Mouse (Mus musculus) naive thymus-derived CD4-positive, alpha-beta T cell, adult 2 months (primary cell): ENCODE measurements around the gene Dnah9.
A peak's percentile ranks its signal among the peaks of the same experiment; 100 is the strongest.

ENCODE experiments used
- DNase-seq: peaks from one replicate; pipeline ENCODE4 v3.0.0-alpha.2; 2011; ENCODE audit warnings: low read depth

Gene Dnah9

DNA sequence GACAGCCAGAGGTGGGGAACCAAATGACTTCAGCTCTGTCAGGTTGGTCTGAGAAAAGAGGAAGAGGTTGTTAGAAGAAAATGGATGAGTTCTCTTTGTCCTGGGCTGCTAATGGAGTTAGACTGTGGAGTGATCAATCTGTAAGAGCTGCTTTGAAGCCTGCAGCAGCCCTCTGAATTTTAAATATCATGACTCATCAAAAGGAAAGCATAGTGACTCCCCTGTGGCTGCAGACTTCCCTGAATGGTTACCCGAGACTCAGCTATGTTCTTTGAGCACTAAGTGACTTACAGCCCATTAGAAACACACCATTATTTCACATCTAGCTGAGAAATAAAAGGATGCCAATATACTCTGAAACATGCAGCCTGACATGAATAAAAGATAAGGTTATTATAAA, 240.4 kb downstream of the Dnah9 start:
- no peak for DNase-seq

DNA sequence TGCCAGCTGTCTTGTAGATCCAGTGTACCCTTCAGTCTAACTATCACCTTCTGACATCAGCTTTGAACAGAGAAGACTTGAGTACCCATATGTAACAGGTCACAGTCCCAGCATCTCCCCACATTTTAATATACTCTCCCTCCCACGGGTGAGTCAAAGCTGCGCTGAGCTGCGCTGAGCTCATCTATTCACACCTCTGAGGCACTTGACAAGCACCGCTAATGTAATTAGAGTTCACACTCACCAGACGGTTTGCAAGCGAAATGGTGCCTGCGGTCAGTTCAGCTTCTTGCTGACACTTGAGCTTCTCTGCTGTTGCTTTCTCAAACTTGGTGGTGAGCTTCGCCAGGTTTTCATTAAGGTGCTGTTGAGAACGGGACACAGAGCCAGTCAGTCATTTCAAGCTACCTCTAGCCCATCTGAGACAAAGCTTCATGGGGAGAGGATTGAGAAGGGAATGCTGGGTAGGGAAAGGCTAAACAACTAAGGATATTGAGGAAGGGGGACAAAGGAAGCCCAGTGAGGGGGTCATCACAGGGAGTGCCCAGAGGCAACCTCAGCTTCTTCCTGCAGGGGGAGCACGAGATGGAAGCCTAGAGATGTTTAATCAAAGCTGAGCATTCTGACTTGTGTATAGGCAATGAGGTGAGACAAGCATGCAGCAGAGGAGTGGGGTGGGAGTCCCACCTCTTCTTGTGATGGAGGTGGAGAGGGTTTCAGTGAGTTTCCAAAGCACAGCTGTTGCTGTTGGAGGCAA, 249.7 kb downstream of the Dnah9 start:
- no peak for DNase-seq

DNA sequence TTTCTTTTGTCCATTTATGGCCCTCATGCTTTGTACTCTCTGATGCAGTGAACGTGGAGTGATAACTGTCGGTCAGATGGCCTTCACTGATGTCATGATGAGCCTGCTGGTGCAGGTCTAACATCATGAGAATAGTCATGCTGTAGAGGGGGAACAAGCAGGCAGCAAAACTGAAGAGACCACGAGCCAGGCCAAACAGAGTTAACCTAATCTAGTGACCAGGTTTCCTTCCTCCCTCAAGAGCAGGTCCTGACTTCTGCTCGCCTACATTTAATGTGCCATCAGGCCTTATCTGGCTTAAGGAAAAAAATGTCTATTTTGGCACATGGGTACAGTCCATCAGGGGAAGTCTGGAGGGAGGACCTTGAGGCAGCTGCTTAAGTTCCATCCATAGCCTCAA, 259.2 kb downstream of the Dnah9 start:
- DNase-seq: no peak

DNA sequence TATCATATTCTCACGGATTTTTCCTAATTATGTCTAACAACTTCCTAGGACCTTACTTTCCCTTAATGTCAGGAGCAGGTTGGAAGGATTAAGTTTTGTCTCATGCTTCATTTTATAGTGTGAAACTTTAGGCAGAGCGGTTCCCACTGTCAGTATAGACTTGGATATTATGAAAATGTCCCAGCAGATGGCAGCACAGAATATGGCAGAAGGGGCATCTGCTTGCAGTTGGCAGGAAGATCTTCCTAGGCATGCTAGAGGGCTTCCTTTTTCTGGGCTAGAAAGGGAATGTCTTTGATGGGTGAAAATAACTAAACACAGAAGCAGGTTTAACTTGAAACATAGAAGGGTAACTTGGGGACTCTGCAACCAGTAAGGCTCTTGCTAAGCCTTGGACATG, 262.9 kb downstream of the Dnah9 start:
- no peak for DNase-seq

DNA sequence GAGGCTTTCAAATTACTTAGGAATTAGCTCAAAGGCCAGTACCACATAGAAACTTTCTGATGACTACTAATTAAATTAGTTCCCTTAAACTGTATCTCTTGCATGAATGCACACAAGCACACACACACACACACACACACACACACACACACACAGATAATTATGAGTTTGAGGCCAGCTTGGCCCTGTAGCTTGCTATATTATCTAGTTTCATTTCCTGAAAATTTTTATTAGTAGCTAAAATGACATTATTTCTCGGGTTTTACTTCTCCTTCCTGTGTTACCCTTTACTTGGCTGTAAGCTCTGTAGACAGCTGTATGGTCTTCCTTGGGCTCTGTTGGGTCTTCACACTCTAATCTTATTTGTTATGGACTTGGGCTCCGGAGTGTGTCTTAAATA, 264.4 kb downstream of the Dnah9 start:
- no peak for DNase-seq

DNA sequence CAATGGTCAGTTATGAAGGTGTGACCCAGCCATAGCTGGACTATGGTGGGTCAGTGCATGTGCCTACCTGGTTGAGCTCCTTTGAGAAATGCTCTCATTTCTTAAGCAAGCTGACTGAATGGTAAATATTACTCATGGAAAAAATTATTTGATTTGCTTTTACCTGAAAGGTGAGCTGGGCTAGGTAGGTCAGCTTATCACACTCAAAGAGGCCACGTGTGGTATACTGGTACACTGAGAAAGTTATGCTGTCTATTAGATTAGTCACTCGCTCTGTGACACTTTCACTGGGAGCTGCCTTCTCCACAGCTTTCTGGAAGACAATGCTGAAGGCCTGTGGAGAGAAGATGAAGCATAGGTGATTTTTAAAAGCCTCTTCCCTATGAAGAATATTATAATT, 286.9 kb downstream of the Dnah9 start:
- DNase-seq: no peak

DNA sequence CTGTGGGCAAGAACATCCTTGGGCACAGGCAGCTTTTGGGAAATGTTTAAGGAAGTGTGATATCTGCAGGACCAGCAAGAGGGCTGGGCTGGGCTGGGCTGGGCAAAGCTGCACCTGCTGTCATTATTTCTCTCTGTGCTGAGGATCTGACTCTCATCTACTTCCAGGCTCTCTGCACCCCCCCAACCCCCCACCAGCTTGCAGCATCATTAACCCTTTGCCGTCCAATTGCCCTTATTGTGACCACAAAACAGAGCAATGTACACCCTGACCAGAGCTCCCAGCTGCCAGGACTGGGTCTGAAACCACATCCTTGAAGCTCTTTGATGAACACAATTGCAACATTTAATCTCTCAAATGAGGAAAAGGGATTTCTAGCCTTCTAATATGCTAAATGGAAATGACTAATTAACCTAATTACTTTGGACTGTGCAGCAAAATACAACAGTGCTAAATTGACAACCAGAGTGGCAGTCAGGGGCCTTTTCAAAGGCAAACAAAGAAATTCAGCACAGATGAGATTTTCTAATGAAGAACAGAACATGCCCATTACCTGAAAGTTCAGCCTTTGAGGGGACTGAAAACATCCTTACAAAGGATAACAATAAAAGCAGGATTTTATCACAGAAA, 291.1 kb downstream of the Dnah9 start:
- DNase-seq: no peak

DNA sequence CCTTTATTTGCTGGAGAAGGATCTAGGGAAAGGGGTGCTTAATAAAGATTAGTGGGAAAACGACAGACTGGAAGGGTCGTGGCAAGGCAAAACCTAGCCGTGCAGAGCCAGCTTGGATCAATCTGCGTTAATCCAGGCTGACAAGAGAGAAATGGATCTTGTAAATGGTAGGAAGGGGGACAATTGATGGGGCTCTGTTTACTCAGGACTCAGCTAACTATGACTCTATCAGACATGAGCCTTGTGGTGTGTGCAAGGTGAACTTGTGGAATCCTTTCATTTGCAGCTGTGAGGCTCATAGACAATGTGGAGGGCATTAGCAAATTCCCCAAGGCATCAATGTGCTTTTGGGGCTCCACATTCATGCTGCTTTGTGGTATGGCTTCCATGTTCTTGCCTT, 306.9 kb downstream of the Dnah9 start:
- DNase-seq: no peak

DNA sequence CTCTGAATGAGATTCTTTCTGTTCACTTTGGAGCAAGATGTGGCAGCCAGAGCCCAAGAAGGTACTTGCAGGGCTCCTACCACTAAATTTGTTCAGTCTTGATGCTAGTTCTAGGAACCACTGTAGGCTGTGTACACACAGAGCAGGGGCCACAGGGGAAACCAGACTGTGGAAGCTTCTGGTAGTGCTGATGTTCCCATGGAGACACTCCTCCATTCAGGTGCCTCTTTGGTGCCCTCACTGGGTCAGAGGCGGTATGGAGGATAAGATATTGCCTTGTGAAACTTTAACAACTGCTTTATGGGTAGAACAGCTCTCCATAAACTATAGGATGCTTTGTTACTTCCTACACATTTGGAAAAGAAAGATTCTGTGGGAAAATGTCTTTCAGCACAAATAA, 316.3 kb downstream of the Dnah9 start:
- no peak for DNase-seq

DNA sequence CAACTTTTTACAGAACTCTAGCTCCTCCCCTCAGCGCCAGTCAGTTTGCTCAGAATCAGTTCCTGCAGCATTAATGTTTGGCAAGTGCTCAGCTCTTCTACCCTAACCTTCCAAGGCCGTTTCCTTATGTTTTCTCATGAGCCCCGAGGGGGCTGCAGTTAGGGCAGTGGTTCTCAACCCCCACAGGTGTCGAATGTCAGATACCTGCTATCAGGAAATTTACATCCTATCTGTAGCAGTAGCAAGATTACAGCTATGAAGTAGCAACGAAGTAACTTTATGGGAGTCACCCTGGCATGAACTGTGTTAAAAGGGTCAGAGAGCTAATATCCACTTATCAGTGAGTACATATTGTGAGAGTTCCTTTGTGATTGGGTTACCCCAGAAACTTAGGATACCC, 321.9 kb downstream of the Dnah9 start:
- DNase-seq: no peak

DNA sequence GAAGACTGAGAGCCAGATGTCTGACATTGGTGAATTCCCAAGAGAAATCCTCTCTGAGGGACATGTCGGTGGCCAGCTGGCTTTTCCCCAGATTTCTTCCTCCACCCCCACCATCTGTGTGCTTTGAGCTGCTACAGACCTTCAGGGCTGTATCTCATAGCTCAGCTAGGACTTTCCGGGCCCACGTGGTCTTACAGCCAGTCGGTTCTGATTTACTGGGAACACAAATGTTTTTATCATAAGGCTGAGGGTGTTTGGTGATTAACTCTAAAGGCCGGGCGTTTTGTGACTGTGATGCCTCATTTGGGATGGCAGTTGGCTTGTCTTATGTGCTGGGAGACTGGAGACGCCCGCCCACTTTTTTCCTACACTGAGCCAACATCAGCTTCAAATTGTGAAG, 329.4 kb downstream of the Dnah9 start:
- no peak for DNase-seq

DNA sequence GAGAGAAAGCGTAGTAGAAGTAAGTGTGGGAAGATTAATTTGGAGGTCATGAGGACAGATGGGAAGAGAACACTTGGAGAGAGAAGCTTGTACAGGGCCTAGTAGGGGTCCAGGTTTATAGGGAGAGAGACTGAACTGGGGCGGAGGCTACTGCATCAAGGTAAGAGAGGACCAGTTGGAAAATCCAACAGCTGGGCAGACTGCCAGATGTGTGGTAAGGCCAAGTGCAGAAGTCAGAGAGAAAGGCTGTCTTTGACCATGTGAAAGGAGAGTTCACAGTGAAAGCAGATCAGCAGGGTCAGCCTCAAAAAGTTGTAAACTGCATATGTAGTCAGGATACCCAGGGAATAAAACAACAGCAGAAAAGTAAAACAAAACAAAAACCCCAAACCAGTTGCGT, 343.8 kb downstream of the Dnah9 start:
- DNase-seq: no peak

DNA sequence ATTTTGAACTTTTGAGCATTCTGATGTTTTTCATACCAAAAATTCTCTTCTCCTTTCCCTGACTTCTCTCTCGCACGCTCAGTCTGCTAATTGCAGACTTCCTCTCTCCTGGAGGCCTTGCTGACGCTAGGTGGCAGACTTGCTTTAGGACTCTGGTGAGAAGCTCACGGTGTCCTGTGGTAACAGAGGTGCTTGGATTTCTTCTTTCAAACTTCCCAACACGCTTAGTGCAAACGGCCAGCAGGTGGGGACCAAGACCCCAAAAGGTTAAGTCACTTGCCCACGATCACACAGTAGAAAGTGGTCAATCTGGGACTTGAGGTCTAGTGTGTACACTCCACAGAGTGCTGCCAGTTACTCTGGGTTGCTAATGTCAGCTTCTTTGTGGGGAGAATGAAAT, 347.5 kb downstream of the Dnah9 start:
- peak; percentile 50 for DNase-seq

DNA sequence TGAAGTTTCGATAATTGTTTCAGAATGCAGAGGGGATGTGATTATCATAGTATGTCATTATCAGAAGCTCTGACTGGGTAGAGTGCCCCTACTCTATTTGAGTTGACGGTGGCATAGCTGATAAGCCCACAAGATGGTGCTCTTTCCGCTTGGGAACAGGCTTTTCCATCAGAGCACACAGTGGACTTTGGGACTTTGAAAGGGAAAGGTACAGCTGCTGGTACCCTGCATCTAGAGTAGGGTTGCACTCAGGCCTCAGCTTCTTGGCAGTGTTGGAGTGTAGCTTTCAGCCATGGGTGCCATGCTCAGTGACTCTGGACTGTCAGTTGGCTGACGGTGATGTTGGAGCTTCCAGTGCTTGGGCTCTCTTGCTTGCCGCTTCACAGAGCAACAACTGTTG, 348.1 kb downstream of the Dnah9 start:
- no peak for DNase-seq

DNA sequence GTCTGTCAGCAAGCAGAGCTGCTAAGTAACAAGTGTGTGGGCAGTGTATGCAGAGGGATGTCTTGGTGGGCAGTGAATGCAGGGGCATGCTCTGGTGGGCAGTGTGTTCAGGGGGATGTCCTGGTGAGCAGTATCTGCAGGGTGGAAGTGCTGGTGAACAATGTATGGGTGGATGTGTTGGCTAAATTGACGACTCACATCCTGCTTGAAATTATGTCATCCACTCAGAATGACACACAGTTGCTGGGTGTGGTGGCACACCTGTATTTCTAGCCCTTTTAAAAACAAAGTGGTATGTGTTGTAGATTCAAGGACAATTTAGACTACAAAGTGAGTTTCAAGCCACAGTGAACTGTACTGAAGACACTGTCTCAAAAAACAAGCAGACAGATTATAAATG, 350.2 kb downstream of the Dnah9 start:
- DNase-seq: no peak

DNA sequence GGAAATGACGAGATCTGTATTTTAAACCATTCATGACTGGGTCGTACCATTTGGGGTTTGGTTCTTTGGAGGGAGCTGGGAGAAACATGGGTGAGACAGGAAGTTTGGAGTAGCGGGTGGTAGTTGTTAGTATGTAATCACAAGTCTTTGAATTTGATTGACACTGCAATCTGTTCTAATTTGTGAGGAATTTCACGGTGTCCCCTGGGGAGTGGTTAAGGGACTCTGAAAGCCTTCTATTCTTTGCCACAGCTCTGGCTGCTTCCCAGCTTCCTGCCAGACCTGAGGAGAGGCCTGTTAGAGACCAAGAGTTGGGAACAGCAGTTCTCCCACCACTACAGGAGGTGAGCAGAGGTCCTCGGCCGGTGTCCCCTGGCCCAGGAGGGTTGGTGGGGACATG, 352.1 kb downstream of the Dnah9 start:
- no peak for DNase-seq

DNA sequence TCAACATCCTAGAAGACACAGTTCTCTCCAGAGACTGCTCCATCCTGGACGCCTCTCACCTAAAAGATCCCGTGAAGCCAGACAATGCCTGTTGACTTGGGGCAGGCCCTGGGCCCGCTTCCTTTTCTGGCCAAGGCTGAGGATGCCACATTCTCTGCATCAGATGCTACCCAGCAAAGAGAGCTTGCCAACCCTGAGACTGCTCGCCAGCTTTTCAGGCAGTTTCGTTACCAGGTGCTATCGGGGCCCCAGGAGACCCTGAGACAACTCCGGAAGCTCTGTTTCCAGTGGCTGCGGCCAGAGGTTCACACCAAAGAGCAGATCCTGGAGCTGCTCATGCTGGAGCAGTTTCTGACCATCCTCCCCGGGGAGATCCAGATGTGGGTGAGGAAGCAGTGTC, 354.0 kb downstream of the Dnah9 start:
- DNase-seq: no peak

DNA sequence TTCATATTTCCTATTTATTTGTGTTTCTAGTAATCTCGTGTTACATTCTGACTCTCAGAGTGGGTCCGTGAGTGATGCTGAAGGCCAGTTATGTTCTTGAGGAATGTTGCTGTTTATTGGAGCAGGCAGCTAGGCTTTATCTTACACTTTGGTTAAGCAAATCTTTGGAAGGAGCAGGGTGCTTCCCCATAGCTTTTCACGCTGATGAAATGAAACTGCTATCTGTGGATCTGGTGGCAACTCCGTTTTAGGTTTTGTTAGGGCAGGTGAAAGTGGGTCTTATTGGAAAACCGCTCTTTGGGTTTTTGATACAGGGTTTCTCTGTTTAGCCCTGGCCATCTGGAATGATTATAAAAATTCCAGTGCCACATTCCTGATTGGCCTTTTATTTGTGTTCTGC, 356.3 kb downstream of the Dnah9 start:
- DNase-seq: no peak

DNA sequence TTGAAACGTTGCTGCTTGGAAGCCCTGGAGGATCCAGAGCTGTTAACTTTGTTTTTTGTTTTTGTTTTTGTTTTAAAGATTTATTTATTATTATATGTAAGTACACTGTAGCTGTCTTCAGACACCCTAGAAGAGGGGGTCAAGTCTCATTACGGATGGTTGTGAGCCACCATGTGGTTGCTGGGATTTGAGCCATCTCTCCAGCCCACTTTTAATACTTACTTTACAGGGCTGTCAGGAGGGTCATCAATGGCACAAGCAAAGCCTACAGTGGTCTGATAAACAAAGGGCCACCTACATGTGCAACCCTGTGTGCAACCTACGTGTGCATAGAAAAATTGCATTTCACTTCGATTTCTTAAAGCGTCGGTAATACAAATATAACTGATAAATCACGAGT, 360.8 kb downstream of the Dnah9 start:
- DNase-seq: no peak

DNA sequence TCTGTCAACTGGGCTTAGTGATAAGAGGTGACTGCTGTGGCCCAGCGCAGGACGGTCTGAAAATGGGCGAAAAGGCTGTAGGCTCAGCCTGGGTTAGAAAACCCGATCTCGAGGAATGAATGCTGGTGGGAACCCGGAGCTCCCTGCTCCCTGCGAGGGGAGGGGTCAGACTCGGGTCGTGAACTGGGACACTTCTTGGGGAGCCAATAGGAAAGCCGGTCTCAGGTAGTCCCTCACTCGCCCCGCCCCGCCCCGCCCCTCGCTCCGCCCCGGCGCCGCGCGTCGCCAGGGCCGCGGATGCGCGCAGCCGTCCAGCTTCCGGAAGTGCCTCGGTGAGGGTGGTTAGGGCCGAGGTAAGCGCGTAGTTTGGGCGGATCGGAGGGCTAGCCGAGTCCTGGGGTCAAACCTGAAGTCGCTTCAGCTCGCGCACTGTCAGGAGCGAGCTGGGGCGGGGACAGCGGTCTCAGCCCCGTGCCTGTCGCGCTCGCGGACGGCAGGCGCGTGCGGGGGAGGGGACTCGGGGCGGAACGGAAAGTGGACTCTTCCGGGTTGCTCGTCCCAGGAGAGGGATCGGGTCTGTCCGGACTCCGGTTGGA, 361.3 kb downstream of the Dnah9 start, which contains the start of gene Zkscan6:
TSS of gene Zkscan6 (plus strand) at position 267 of the 596 bp plus-strand sequence.
- DNase-seq: peak; percentile 95

DNA sequence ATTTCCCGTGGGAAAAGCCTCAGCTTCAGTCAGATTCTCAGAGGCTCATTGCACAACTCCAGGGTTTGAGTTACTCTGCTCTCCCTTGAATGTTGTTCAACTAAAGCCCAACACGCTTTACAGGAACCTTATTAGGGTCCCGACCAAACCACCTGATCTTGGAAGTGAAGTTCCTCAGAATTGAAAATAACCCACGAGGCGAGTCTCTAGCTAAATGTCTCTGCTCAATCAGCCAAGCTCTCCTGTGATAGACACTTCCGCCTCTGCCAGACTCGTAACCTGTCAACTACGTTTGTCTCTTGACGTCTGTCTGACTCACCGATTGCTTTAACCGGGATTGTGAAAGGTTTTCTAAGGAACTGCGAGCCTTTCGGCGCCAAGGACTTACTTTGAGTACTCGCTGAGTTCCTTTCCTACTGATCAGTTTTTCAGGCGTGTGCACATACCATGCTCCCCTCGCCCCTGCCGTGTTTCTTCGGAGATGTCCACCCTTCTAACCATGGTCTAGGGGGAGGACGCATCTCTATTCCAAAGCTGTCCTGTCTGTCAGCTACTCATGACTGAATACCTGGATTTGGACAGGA, 361.9 kb downstream of the Dnah9 start:
- peak; percentile 82 for DNase-seq

DNA sequence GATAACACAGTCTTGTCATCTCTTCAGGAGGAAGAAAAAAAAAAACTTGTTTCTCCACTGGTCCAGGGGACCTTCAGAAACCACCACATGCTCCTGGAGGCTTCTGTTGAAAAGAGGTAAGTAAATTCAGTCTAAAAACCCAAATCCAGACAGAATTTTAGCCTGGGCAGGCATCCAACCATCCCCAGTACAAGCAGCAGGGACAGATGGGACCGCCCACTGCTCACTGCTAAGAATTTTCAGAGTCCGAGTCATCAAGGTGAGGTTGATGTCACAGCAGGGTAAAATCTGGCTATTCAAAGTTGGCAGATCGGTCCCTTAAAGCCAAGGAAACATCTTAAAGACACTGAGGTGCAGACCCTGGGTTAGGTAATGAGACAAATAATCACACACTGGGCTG, 366.5 kb downstream of the Dnah9 start:
- DNase-seq: no peak

DNA sequence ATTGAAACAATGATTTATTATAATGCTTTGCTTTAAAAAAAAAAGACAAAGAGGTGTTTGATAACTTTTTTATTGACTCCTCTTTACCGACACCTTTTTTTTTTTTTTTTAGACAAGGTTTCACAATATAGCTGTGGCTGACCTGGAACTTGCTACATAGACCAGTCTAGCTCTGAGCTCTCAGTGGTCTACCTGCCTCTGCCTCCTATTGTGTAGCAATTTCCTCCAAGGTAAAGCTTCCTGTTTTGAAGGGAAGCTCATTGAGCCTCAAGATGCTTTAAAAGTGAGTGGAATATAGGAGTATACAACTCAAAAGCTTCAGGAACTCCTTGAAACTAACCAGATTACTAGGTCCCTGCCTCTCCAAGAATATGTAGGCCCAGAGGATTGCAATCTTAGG, 372.5 kb downstream of the Dnah9 start:
- no peak for DNase-seq
